Mouse (Mus musculus) layer of hippocampus, adult 2 months (tissue): ENCODE measurements around the gene Col4a1. TPM values are rescaled to one million over a fixed set of nuclear protein-coding genes. Genes with fewer than 3 reads are reported as not detected.

Source experiments
- DNase-seq, 2 experiments: peaks; one replicate each; pipeline ENCODE4 v3.0.0; 2022; ENCODE audit warnings: low spot score in 2 of 2
- H3K27ac ChIP-seq: fragments of 200-600 bp; 2 replicates; pipeline ENCODE4 v1.8.1; 2022
- H3K4me3 ChIP-seq: fragments of 200-600 bp; 2 replicates; pipeline ENCODE4 v1.8.1; 2022; ENCODE audit warnings: mild to moderate bottlenecking
- CTCF ChIP-seq: fragments of 200-600 bp; conservative IDR thresholded peaks from 2 replicates; pipeline ENCODE4 v1.8.1; 2022; ENCODE audit warnings: antibody characterized with exemption, mild to moderate bottlenecking, moderate library complexity
- long read RNA-seq, 2 experiments: library from polyadenylated mRNA; stranded (forward); transcript quantifications; one replicate each; pipeline ENCODE4 v2.0.0; 2021; ENCODE audit warnings: borderline mapping rate in 2 of 2
- total RNA-seq, 2 experiments: library from RNA; stranded (reverse); gene quantifications; 2 replicates each; pipeline ENCODE4 v1.2.3; 2021

The Col4a1 gene
- total RNA-seq, result 10 to 100 TPM; 52.0 to 53.6 TPM
- long read RNA-seq, experiment 1, full-length matches to known transcripts, result 7 of 21 reads
- long read RNA-seq, experiment 1, partial matches to known transcripts, result 10 of 21 reads
- long read RNA-seq, experiment 1, other reads (novel, unspliced or antisense), result 4 of 21 reads
- long read RNA-seq, experiment 2, full-length matches to known transcripts, result 13 of 30 reads
- long read RNA-seq, experiment 2, partial matches to known transcripts, result 12 of 30 reads
- long read RNA-seq, experiment 2, other reads (novel, unspliced or antisense), result 5 of 30 reads

- Histone ChIP-seq H3K4me3 (peak within 1 kb of the TSS; percentile 67), H3K27ac (peak within 1 kb of the TSS; percentile 93)
- no peak; the same call in 1 of the 2 replicates for TF ChIP-seq CTCF
- peak; percentile 74 to 76 for DNase-seq
Measured at GRCm38 (mm10) chr8:11312349-11313175, at the start of gene Col4a1, which contains the start of gene Col4a2. TSS of gene Col4a1 (minus strand) at chr8:11312826. TSS of gene Col4a2 (plus strand) at chr8:11312805.

GRCm38 (mm10) chr8:11361546-11362277, 49.1 kb upstream of the Col4a1 start:
- TF ChIP-seq CTCF, result no peak
- no peak overlapping the region for H3K4me3 ChIP-seq
- no peak for DNase-seq
- H3K27ac ChIP-seq, result peak overlapping the region; percentile 29; the same call in 1 of the 2 replicates

- Histone ChIP-seq H3K4me3 (no peak overlapping the region), H3K27ac (no peak overlapping the region)
- DNase-seq, result no peak
- TF ChIP-seq CTCF, result no peak
Measured at GRCm38 (mm10) chr8:11359846-11360245, 47.2 kb upstream of the Col4a1 start.

- TF ChIP-seq CTCF, result no peak
- H3K27ac ChIP-seq, result no peak overlapping the region
- H3K4me3 ChIP-seq, result no peak overlapping the region
- DNase-seq, result no peak
Measured at GRCm38 (mm10) chr8:11357921-11358436, 45.4 kb upstream of the Col4a1 start.

- no peak overlapping the region for H3K27ac ChIP-seq
- DNase-seq, result no peak
Measured at GRCm38 (mm10) chr8:11356776-11357175, 44.1 kb upstream of the Col4a1 start.

GRCm38 (mm10) chr8:11355900-11356299, 43.3 kb upstream of the Col4a1 start:
- TF ChIP-seq CTCF, result no peak
- Histone ChIP-seq H3K4me3 (no peak overlapping the region), H3K27ac (no peak overlapping the region)
- DNase-seq, result no peak

More at GRCm38 (mm10) chr8:11356776-11357175, 44.1 kb upstream of the Col4a1 start:
- no peak for TF ChIP-seq CTCF
- H3K4me3 ChIP-seq, result no peak overlapping the region

- TF ChIP-seq CTCF, result peak; percentile 62
- DNase-seq, result no peak
- no peak overlapping the region for H3K27ac ChIP-seq
- no peak overlapping the region for H3K4me3 ChIP-seq
Measured at GRCm38 (mm10) chr8:11354800-11355451, 42.3 kb upstream of the Col4a1 start.

- DNase-seq, result no peak
- no peak overlapping the region for H3K4me3 ChIP-seq
- no peak for TF ChIP-seq CTCF
- H3K27ac ChIP-seq, result 0 out of 2 replicates have a peak overlapping the region, but pooled peaks have one; percentile 32
Measured at GRCm38 (mm10) chr8:11352514-11352913, 39.9 kb upstream of the Col4a1 start.

- no peak for TF ChIP-seq CTCF
- no peak overlapping the region for H3K27ac ChIP-seq
- DNase-seq, result no peak
- no peak overlapping the region for H3K4me3 ChIP-seq
Measured at GRCm38 (mm10) chr8:11351355-11351754, 38.7 kb upstream of the Col4a1 start.

- DNase-seq, result no peak
Measured at GRCm38 (mm10) chr8:11348622-11349021, 36.0 kb upstream of the Col4a1 start.

GRCm38 (mm10) chr8:11347699-11348098, 35.1 kb upstream of the Col4a1 start:
- no peak for TF ChIP-seq CTCF
- H3K4me3 ChIP-seq, result no peak overlapping the region
- no peak for DNase-seq
- H3K27ac ChIP-seq, result no peak overlapping the region

More at GRCm38 (mm10) chr8:11348622-11349021, 36.0 kb upstream of the Col4a1 start:
- H3K4me3 ChIP-seq, result no peak overlapping the region
- no peak for TF ChIP-seq CTCF
- no peak overlapping the region for H3K27ac ChIP-seq

GRCm38 (mm10) chr8:11346225-11346624, 33.6 kb upstream of the Col4a1 start:
- H3K4me3 ChIP-seq, result no peak overlapping the region
- DNase-seq, result no peak
- no peak overlapping the region for H3K27ac ChIP-seq
- no peak for TF ChIP-seq CTCF
